Mouse (Mus musculus): ENCODE data around the gene Gm10645.
A peak's percentile ranks its signal among the peaks of the same experiment; 100 is the strongest.

The Gm10645 gene

GRCm38 (mm10) chr8:83165931-83166867 is at the start of gene Gm10645:
TSS of gene Gm10645 (minus strand) at chr8:83166170.
- DNase-seq (ENCODE audit: low spot score in 2 of 2), result peak in 1 of 2 experiments; percentile 28

- DNase-seq (ENCODE audit: low spot score in 2 of 2), result peak; percentile 14 to 20
Measured at GRCm38 (mm10) chr8:83215065-83215464, 49.1 kb upstream of the Gm10645 start.

DNA sequence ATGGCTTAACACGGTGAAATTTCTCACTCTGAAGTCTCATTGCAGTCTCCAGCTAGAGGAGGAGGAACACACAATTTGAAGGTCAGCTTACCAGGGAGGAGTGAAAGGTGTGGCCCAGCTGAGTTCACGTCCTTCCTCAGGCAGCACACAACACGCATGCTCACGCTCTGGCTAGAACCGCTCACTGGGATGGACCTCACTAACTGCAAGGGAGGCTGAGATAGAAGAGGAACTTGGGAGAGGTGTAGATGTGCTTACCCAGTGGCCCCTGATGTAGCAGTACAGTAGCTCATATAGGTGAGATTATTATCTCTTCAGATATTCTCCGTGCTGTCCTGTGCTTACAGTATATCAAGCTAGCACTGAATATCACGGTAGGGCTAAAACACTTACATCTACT is 44.7 kb upstream of the Gm10645 start:
- no peak for DNase-seq (ENCODE audit: low spot score in 2 of 2)

DNA sequence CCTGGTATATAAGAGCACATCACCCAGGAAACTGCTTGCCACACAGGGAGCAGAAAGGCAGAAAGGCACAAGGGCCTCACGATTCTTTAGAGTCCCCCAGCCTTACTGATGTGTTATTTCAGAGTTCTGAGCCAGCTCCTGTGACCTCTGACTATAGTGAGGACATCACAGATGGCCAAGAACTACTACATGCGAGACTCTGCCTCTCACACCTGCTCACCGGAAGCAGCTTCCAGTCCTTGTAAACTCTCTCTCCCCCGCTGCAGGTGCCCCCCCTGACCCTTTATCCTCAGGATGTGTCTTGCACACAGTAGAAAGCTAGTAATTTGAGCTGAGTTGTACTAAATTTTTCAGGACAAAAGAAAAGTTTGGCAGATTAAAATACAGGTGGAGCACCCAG is 43.6 kb upstream of the Gm10645 start:
- DNase-seq (ENCODE audit: low spot score in 2 of 2), result no peak

DNA sequence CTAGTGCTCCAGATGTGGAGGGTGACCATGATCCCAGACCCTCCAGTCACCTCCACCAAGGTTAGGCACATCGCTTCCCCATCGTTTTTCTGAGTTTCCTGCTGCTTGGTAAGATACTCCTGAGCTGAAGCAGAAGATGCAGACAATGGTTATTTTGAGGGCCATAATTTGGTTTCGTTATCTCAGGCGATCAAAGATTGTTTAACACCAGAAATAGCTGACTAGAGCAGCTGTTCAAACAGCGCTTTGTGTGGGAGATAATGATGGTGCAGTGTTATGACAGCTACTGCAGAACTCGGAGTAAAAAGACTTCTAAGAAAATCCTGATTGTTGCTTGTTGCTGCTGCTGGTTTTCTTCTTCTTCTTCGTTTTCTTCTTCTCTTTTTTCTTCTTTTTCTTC is 39.9 kb upstream of the Gm10645 start:
- no peak for DNase-seq (ENCODE audit: low spot score in 2 of 2)

DNA sequence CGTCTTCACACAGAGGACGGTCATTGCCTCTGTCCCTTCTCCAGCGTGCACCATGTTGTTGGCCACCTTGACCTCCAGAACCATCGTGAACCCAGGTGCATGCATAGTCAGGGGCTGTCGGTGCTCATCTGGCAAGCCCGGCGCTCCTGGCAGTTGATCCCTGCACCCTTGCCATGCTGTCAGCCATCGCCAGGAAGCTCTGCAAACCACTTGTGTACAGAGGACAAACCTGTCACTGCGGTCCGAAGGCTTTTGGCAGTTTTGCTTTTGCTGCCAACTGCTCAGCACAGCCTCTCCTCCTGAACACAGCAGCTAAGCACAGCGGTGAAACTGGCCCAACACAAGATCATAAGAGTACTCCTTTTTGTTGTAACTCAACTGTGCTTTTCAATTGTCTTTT is 37.0 kb upstream of the Gm10645 start:
- no peak for DNase-seq (ENCODE audit: low spot score in 2 of 2)

- DNase-seq (ENCODE audit: low spot score in 2 of 2), result no peak
Measured at GRCm38 (mm10) chr8:83200191-83201177, 34.5 kb upstream of the Gm10645 start.

DNA sequence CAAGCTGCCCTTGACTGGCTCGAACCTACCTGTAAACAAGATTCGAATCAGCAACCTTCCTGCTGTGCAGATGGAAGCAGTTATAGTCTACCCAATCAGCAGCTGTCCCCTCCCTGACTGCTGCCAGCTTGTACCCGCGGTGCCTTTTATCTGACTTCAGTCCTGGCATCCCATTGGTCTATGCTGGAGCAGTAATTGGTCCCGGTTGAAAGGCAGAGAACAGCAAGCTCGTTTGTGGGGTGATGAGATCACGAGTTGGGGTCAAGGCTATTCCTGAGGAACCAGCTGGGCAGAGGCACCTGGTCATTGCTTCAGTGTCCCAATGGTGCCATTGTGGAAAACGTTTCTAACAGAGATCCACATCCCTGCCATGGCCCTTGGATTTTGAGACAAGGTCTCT is 33.7 kb upstream of the Gm10645 start:
- DNase-seq (ENCODE audit: low spot score in 2 of 2), result no peak

DNA sequence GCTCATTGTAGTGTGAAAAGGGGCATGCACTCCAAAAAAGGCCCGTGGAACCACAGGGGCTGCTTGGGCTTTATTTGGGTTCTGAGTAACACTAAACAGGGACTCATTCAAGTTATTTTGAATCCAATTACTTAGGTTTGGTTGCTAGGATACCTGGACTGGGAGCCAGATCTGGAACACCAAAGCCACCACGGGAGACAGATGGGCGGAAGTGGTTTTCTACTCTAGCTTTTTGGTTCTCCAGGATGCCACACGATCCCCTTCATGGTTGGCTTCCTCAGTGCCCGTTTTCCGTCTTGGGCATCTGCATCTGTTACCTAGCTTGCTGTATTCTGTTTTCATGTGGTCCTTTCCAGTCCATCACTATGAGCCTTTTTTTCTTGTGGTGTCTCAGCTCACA is 30.1 kb upstream of the Gm10645 start:
- no peak for DNase-seq (ENCODE audit: low spot score in 2 of 2)

GRCm38 (mm10) chr8:83189538-83190095 is 23.6 kb upstream of the Gm10645 start:
- DNase-seq (ENCODE audit: low spot score in 2 of 2), result no peak

DNA sequence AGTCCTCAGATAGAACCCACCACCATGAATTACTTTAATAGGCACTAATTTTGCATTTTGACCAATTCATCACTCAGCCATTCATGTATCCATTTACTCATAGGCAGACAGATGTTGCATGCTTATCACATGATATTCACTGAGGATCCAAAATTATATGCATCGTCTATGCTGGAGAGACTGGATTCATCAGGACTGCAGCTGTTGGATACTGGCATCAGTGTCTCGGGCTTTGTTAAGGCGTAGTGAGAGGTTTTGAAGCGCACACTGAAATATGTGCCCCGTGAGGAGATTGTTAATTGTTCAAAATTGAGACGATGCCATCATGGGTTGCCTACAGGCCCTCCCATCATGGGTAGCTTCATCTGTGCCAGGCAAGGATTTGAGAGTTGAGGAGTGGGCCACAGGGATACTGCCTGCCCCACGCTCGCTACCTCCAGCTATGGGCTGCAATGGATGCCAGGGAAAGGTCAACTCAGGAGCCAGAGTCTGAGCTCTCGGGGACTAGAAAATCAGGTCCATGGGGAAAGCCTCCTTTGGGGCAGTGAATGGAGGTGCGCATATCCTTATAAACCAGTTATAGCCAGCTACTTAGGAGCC is 21.5 kb upstream of the Gm10645 start:
- DNase-seq (ENCODE audit: low spot score in 2 of 2), result no peak

- no peak for DNase-seq (ENCODE audit: low spot score in 2 of 2)
Measured at GRCm38 (mm10) chr8:83186376-83186775, 20.4 kb upstream of the Gm10645 start.

GRCm38 (mm10) chr8:83182784-83183183 is 16.8 kb upstream of the Gm10645 start:
- no peak for DNase-seq (ENCODE audit: low spot score in 2 of 2)

- no peak for DNase-seq (ENCODE audit: low spot score in 2 of 2)
Measured at GRCm38 (mm10) chr8:83181851-83182482, 16.0 kb upstream of the Gm10645 start.

GRCm38 (mm10) chr8:83178228-83178742 is 12.3 kb upstream of the Gm10645 start:
- peak in 1 of 2 experiments; percentile 52 for DNase-seq (ENCODE audit: low spot score in 2 of 2)

GRCm38 (mm10) chr8:83177317-83178195 is 11.6 kb upstream of the Gm10645 start:
- no peak for DNase-seq (ENCODE audit: low spot score in 2 of 2)

DNA sequence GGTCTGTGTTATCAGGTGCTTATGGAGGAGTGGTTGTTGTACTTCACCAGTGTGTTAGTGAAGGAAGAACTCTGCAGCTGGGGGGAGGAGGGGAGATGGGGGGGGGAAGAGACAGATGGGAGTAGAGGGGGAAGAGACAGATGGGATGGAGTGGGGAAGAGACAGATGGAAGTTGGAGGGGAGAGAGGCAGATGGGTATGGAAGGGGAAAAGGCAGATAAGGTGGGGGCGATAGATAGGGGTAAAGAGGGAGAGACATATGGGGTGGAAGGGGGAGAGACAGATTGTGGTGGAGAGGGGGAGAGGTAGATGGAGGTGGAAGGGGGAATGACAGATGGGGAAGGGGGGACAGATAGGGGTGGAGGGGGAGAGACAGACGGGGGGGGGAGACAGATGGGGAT is 10.8 kb upstream of the Gm10645 start:
- no peak for DNase-seq (ENCODE audit: low spot score in 2 of 2)

GRCm38 (mm10) chr8:83175680-83176079 is 9.7 kb upstream of the Gm10645 start:
- no peak for DNase-seq (ENCODE audit: low spot score in 2 of 2)

- no peak for DNase-seq (ENCODE audit: low spot score in 2 of 2)
Measured at GRCm38 (mm10) chr8:83170894-83171293, 4.9 kb upstream of the Gm10645 start.

DNA sequence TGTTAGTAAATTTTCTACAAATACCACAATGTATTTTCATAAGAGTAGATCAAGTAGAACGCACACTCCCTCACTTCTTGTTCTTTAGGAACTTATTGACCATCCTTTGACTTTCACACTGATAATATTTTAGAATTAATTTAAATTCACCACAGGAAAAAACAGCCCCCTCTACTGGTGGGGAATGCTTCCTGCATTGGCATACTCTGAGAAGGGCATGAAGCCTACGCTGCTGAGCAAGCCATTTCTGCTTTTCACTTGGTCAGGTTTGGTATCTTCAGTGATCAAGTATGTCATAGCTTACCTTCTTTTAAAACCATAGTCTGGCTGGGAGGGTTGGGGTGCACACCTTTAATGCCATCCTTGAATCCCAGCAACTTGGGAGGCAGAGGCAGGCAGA is 3.7 kb upstream of the Gm10645 start:
- peak in 1 of 2 experiments; percentile 44 for DNase-seq (ENCODE audit: low spot score in 2 of 2)

Measured in spleen, postnatal 10 days (tissue).